Mouse (Mus musculus) adrenal gland, adult (tissue): ENCODE results near the gene Abca14.
"Not testable (repeated sequence)": the region's sequence is repeated elsewhere in the genome, so short reads cannot be mapped to it uniquely, and the experiment has no call there.

ENCODE experiments used
- DNase-seq, 2 experiments: peaks; one replicate each; pipeline ENCODE4 v3.0.0; 2022 to 2023; ENCODE audit warnings: low spot score in 1 of 2; ENCODE audit not compliant: inconsistent age in 2 of 2

The Abca14 gene

GRCm38 (mm10) chr7:120201231-120201744 lies 2.5 kb upstream of the Abca14 start:
- DNase-seq, result peak; percentile 48 to 63

DNA sequence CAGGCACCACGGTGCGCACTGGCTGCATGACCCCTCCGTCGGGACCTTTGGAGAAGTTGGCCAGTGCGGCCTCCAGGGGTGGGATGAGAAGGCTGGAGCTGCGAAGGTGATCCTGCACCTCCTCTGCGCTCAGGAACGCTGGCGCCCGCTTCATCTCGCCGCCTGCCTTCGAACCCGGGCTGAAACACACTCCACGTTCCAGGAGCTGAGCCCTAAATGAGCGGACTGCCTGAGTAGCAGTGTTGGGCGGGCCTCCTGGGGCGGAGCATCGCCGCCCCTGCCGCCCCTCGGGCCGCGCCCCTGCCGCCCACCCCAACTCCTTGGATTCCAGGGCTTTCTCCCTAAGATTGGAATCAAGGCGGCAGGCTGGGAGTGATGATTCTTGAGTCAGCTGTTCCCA lies 2.0 kb upstream of the Abca14 start, which contains the start of gene Crym:
TSS of gene Crym (minus strand) at position 341 of the 400 bp plus-strand sequence.
- no peak for DNase-seq

- DNase-seq, result peak in 1 of 2 experiments; percentile 60
These were observed 2.2 kb downstream of the Abca14 start for GRCm38 (mm10) chr7:120205989-120206388.

- no peak for DNase-seq
These were observed 24.8 kb downstream of the Abca14 start for GRCm38 (mm10) chr7:120228541-120228940.

DNA sequence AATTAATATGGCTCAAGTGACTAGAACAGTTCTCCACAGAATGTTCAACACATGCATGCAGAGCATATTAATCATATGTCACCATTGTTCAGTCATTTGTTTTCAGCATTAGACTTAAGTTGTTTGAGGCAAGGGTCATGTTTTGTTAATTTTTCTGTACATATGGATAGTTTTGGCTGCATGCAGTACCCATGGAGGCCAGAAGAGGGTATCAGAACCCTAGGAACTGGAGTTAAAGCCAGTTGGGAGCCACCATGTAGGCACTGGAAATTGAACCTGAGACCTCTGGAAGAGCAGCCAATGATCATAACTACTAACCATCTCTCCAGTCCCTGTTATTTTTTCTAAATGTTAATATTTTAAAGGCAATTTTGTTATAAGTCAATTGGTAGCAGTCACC lies 37.3 kb downstream of the Abca14 start:
- peak in 1 of 2 experiments; percentile 46 for DNase-seq

DNA sequence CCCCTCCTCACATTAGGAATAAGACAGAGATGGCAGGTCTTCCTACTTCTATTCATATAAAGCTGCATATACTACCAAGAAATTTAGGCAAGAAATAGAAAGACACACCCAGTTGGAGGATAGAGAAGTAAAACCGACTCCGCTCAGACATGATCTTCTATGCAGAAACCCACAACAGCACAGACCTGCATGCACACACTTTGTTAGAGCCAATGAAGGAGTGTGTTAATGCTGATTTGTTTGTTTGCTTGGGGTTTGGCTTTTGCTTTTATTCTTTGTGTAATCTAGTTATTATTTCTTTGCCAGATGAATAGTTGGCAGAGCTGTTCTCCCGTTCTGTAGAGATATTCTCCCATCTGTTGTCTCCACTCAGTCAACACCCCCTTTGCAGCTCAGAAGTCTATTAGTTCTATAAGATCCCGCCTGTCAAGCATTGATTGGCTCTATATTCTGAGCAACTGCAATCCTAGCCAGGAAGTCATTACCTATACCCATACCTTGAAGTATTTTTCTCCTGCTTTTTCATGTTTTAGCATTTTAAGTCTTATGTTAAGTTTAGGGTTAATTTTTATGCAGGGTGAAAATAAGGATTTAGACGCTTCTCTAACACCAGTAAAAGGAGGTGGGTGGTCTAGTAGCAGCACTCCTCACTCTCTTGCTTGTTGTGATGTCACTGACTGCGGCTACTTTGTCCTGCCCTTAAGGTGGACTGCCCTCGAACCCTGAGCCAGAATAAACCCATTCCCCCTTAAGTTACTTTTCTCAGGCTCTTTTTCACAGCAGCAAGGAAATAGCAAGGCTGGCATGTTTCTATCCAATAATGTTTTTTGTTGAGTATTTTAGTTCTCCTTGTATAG lies 67.6 kb downstream of the Abca14 start:
- no peak for DNase-seq

DNA sequence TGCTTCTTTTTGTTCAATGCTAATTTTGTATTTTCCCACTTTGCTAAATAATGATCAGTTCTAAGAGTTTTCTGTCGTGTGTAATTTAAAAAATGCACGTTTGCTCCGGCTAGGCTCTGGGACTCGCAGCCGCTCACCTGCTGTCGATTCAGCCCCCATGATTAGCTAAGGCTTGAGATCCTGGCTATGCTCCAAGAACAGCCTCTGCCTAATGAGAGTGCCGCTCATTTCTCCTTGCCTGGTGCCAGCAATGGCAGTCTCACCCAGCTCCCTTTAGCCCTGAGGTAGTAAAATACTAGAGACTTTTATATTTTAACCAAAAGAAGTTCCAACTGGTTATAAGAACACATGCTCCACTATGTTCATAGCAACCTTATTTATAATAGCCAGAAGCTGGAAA lies 68.3 kb downstream of the Abca14 start:
- DNase-seq, result no peak

- peak; percentile 20 to 78 for DNase-seq
These were observed 81.5 kb downstream of the Abca14 start for GRCm38 (mm10) chr7:120285286-120285685.

- no peak for DNase-seq
These were observed 112.3 kb downstream of the Abca14 start for GRCm38 (mm10) chr7:120316086-120316485.

- no peak for DNase-seq
These were observed 119.2 kb downstream of the Abca14 start for GRCm38 (mm10) chr7:120322963-120323362.

- DNase-seq, result not testable (repeated sequence)
These were observed 122.2 kb downstream of the Abca14 start for GRCm38 (mm10) chr7:120325911-120326310.

DNA sequence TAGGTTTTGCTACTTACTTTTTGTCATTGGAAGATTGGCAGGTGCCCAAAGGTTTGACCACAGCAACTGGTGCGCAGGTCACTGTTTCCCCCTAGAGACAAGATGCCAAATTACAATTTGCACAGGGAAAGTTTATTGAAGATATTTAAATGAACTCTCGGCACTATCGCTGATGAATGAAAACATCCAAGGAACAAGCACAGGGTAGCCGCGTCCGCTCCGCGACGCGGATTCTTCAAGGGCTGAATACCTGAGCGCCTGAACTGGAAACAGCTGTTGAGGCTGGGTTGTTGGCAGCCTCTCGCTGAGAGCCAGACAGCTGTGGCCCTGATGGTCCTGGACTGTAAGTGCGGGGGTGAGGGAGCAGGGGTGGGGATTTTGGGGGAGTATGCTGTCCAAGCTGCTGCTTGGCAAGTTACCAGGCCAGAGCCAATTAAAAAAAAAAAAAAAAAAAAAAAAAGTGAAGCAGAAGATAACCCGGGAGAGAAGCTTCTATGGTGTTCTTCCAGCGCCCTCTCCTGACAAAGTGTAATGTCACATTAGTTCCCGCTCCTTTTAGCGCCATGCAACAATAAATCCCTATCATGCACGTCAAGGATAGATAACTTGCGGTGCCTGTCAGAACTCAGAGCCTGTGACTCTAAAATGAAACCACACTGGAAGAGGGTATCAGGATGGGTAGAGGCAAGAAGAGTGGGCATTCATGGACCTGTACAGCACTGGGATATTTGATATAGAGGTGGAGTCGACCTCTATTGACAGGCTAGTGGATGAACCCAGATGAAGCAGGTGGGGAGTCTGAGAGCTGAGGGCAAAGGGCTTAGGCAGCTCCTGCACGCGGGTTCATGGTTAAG lies 123.7 kb downstream of the Abca14 start:
- peak; percentile 15 to 65 for DNase-seq

GRCm38 (mm10) chr7:120328087-120328793 lies 124.5 kb downstream of the Abca14 start, which contains the start of gene Abca15:
TSS of gene Abca15 (plus strand) at chr7:120328670.
- peak; percentile 14 to 33 for DNase-seq

DNA sequence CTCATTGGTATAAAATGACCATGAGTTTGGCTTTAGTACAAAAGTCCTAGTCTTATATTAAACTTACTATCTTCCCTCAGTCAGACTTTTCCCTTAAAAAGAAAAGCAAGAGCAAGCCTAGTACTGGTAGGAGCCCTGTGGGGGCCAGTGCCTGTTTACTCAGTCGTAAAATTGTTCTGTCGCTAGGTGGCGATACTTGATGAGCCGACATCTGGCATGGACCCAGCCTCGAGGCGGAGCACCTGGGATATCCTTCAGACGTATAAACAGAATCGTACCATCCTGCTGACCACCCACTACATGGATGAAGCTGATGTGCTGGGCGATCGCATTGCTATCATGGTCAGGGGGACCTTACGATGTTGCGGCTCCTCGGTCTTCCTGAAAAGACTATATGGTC lies 157.4 kb downstream of the Abca14 start:
- peak in 1 of 2 experiments; percentile 3 for DNase-seq
